In the genomic region with DNA sequence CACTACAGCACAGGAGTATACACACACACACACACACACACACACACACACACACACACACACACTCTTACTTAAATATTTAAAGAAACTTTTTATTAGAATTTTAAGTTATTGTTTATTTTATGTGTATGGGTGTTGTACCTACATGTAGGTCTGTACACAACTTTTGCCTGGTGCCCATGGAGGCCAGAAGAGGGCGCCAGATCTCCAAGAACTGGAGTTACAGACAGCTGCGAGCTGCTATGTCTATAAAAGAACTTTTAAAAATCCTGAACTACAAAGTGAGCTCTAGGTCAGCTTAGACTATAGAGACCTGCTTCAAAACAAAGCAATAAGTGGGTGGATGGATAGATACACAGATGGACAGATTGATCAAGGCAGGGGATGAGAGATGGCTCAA, we compare ENCODE assay signal across 9 mouse cellular contexts. TPM values are rescaled to one million over a fixed set of nuclear protein-coding genes. Genes with fewer than 3 reads are reported as not detected.
DNase-seq lines count a peak whose midpoint lies in the region; ATAC-seq and TF ChIP-seq lines count a peak whose summit lies in the region.
"Had no signal": no experiment of that assay in that cellular context is flagged by ENCODE, and none has a peak within 500 bp of the region (broad histone marks: within the 10 kb centered on the region; RNA-seq: fewer than 3 reads in every experiment).

No protein-coding gene starts in this region.

- ATAC-seq in activated CD4-positive, CD25-positive, alpha-beta regulatory T cell, adult 4 months = peak; percentile 54
- no peak for ATAC-seq in intestine, postnatal 0 days
- ATAC-seq in megakaryocyte, adult 5-6 weeks (ENCODE audit: poor library complexity, severe bottlenecking) = peak; percentile 56; the same call in 1 of the 2 replicates

- peak; percentile 75 for TF ChIP-seq CTCF in intestine, postnatal 0 days (IDR thresholded peaks at IDR 0.05; ENCODE audit: low read depth)

- 24% methylated on average over 2 of the region's 2 CpGs for WGBS in intestine, postnatal 0 days

- H3K27ac ChIP-seq in intestine, postnatal 0 days (ENCODE audit: low read depth, low read length) = no peak overlapping the region
- H3K27ac ChIP-seq: limb, embryonic 15.5 days had no signal

- peaks cover 27% of the 10 kb centered on the region for H3K36me3 ChIP-seq in intestine, postnatal 0 days (ENCODE audit: control insufficient read depth, insufficient read depth)

- no peaks in the 10 kb centered on the region for H3K9me3 ChIP-seq in intestine, postnatal 0 days (ENCODE audit: control insufficient read depth)
- H3K9me3 ChIP-seq: limb, embryonic 15.5 days had no signal

- H3K9ac ChIP-seq in intestine, postnatal 0 days (ENCODE audit: low read depth, low read length) = no peak overlapping the region
- H3K9ac ChIP-seq: limb, embryonic 15.5 days had no signal

- no peaks in the 10 kb centered on the region for H3K4me1 ChIP-seq in intestine, postnatal 0 days (replicated peaks; ENCODE audit: control insufficient read depth, insufficient read depth, low read length)
- H3K4me1 ChIP-seq: limb, embryonic 15.5 days had no signal

- H3K4me2 ChIP-seq in intestine, postnatal 0 days (replicated peaks; ENCODE audit: low read depth) = no peak overlapping the region
- H3K4me2 ChIP-seq: limb, embryonic 15.5 days had no signal

- no peak overlapping the region for H3K4me3 ChIP-seq in intestine, postnatal 0 days (ENCODE audit: low read depth, low read length)
- H3K4me3 ChIP-seq: limb, embryonic 15.5 days had no signal

- DNase-seq in heart, adult 18-20 months = peak; percentile 61 to 78
- no peak for DNase-seq in heart, adult 9 months (ENCODE audit: low spot score in 2 of 2)
- peak; percentile 86 for DNase-seq in 3T3-L1 (ENCODE audit: low read depth, low spot score)
- peak; percentile 75 for DNase-seq in embryo, embryonic 10.5 days (ENCODE audit: low spot score)
- DNase-seq in telencephalon, adult 2 months (ENCODE audit: low read depth, low spot score) = peak; percentile 22

- no peaks in the 10 kb centered on the region for H3K27me3 ChIP-seq in intestine, postnatal 0 days (replicated peaks; ENCODE audit: control insufficient read depth, insufficient read depth, low read length)
- H3K27me3 ChIP-seq: limb, embryonic 15.5 days had no signal

RNA-seq across cellular contexts. Expression of gene Trpc4ap, which starts 18.6 kb away (rescaled TPM):
- 10 to 100 TPM; 89.4 to 90.2 TPM for total RNA-seq in heart, adult 18-20 months (2021)
- polyA plus RNA-seq in activated CD4-positive, CD25-positive, alpha-beta regulatory T cell, adult 4 months (2017; shearing (Covaris generic)) = 10 to 100 TPM; 55.4 to 66.2 TPM
- polyA plus RNA-seq in intestine, postnatal 0 days (2015; fragmentation: Nextera tagmentation; extraction: Ambion mirVana) = 64.8 and 67.5 TPM in 2 replicates
- 63.0 and 80.0 TPM in 2 replicates for total RNA-seq in megakaryocyte, adult 5-6 weeks (2015)
- 104 and 106 TPM in 2 replicates for total RNA-seq in megakaryocyte, adult 5-6 weeks (2017)

RNA-seq across cellular contexts. Expression of gene Edem2, which starts 55.7 kb away (rescaled TPM):
- 1 to 10 TPM; 5.0 to 8.2 TPM for total RNA-seq in heart, adult 18-20 months (2021)
- polyA plus RNA-seq in activated CD4-positive, CD25-positive, alpha-beta regulatory T cell, adult 4 months (2017; shearing (Covaris generic)) = 10 to 100 TPM; 39.9 to 45.0 TPM
- 60.0 and 61.6 TPM in 2 replicates for polyA plus RNA-seq in intestine, postnatal 0 days (2015; fragmentation: Nextera tagmentation; extraction: Ambion mirVana)
- 23.4 and 25.9 TPM in 2 replicates for total RNA-seq in megakaryocyte, adult 5-6 weeks (2015)
- 34.8 and 34.9 TPM in 2 replicates for total RNA-seq in megakaryocyte, adult 5-6 weeks (2017)

Comparison
In these comparisons a context has a peak if more than half of its experiments do, and no peak if none do; other contexts are left out.
1. DNase-seq: peak in heart, adult 18-20 months (2 of 2), 3T3-L1 (single experiment), embryo, embryonic 10.5 days (single experiment) and telencephalon, adult 2 months (single experiment); none in heart, adult 9 months (0 of 2).